Mouse (Mus musculus) neural tube, embryonic 12.5 days (tissue): ENCODE measurements at regions not wholly inside any gene's neighbourhood (a gene's known extent, or its start where the extent isn't known, plus 50 kb on each side); places are given as distances from the start of the nearest gene placed in this dataset.
A peak's percentile ranks its signal among the peaks of the same experiment; 100 is the strongest.

Experiments used
- ATAC-seq: fragments of 200-750 bp; cut with Nextera tagmentation; 2 replicates; pipeline ENCODE4 v1.8.0; 2017; ENCODE audit warnings: low read depth, mild to moderate bottlenecking, moderate TSS enrichment, moderate library complexity; ENCODE audit not compliant: low FRiP score
- H3K27ac ChIP-seq: fragments of 300-500 bp; sonication (generic); 2 replicates; pipeline ENCODE4 v1.5.1; 2016
- H3K27me3 ChIP-seq: fragments of 300-500 bp; sonication (generic); replicated peaks from 2 replicates; pipeline ENCODE4 v1.6.1; 2016; ENCODE audit warnings: mild to moderate bottlenecking
- H3K36me3 ChIP-seq: fragments of 300-500 bp; sonication (generic); 2 replicates; pipeline ENCODE4 v1.6.1; 2016; ENCODE audit warnings: mild to moderate bottlenecking
- H3K4me1 ChIP-seq: fragments of 300-500 bp; sonication (generic); 2 replicates; pipeline ENCODE4 v1.6.1; 2016
- H3K4me2 ChIP-seq: fragments of 300-500 bp; sonication (generic); replicated peaks from 2 replicates; pipeline ENCODE4 v1.6.1; 2016; ENCODE audit warnings: mild to moderate bottlenecking
- H3K4me3 ChIP-seq: fragments of 300-500 bp; sonication (generic); 2 replicates; pipeline ENCODE4 v1.5.1; 2016
- H3K9ac ChIP-seq: fragments of 300-500 bp; sonication (generic); 2 replicates; pipeline ENCODE4 v1.6.1; 2016; ENCODE audit warnings: mild to moderate bottlenecking
- H3K9me3 ChIP-seq: fragments of 300-500 bp; sonication (generic); 2 replicates; pipeline ENCODE4 v1.6.1; 2016; ENCODE audit warnings: mild to moderate bottlenecking
- WGBS: fragments of 180-500 bp; shearing (Covaris S2); methylation state at CpG from one replicate; pipeline ENCODE4 v1.1.7; 2016; 5-methylcytosine and 5-hydroxymethylcytosine counted together

GRCm38 (mm10) chr2:95232135-95232772, 794.3 kb upstream of the Api5 start:
- peak; percentile 93 for ATAC-seq
- Histone ChIP-seq H3K9ac (no peak overlapping the region), H3K27ac (no peak overlapping the region), H3K9me3 (no peaks in the 10 kb centered on the region), H3K27me3 (no peaks in the 10 kb centered on the region), H3K4me3 (no peak overlapping the region), H3K36me3 (no peaks in the 10 kb centered on the region), H3K4me1 (peaks cover 7% of the 10 kb centered on the region; the same call in 1 of the 2 replicates), H3K4me2 (peak overlapping the region; percentile 58)
- 3% methylated on average over 15 of the region's 15 CpGs for WGBS

DNA sequence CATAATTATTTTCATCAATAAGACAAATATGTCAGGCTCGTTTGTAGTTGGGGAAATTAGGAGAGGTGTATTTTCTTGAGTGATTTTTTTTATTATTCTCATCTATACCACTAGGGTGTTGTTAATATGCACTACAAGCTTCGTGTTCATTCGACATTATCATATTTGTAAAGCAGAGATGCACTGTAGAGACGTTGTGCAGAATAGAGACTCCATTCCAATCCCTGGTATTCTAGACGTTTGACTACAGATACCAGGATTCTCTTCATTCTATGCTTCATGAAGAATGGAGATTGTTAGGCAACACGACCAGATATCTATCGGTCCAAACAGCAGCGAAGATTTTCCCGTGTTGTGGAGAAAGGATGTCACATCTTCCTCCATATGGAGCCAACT, 793.8 kb upstream of the Api5 start:
- Histone ChIP-seq H3K27me3 (no peaks in the 10 kb centered on the region), H3K4me2 (no peak overlapping the region; the same call in 1 of the 2 replicates), H3K9ac (no peak overlapping the region), H3K4me1 (peaks cover 7% of the 10 kb centered on the region; the same call in 1 of the 2 replicates), H3K9me3 (no peaks in the 10 kb centered on the region), H3K27ac (no peak overlapping the region), H3K4me3 (no peak overlapping the region), H3K36me3 (no peaks in the 10 kb centered on the region)
- ATAC-seq: no peak; the same call in 1 of the 2 replicates
- 34% methylated on average over 9 of the region's 9 CpGs for WGBS

GRCm38 (mm10) chr2:95229386-95229785, 791.5 kb upstream of the Api5 start:
- Histone ChIP-seq H3K4me2 (no peak overlapping the region), H3K4me3 (no peak overlapping the region), H3K36me3 (no peaks in the 10 kb centered on the region), H3K4me1 (peaks cover 7% of the 10 kb centered on the region; the same call in 1 of the 2 replicates), H3K9ac (no peak overlapping the region), H3K27me3 (no peaks in the 10 kb centered on the region), H3K27ac (no peak overlapping the region), H3K9me3 (no peaks in the 10 kb centered on the region)
- 98% methylated on average over 2 of the region's 2 CpGs for WGBS
- ATAC-seq: no peak

- H3K36me3 ChIP-seq: no peaks in the 10 kb centered on the region
- no peaks in the 10 kb centered on the region for H3K27me3 ChIP-seq
- peaks cover 8% of the 10 kb centered on the region for H3K4me1 ChIP-seq
- no peak overlapping the region for H3K4me3 ChIP-seq
- no peaks in the 10 kb centered on the region for H3K9me3 ChIP-seq
- ATAC-seq: peak; percentile 87
- no peak overlapping the region for H3K27ac ChIP-seq
- H3K4me2 ChIP-seq: no peak overlapping the region
- H3K9ac ChIP-seq: no peak overlapping the region
- WGBS: 10% methylated on average over 4 of the region's 4 CpGs
Observed at GRCm38 (mm10) chr2:95210216-95210941, 772.4 kb upstream of the Api5 start.
